Mouse (Mus musculus): ENCODE measurements at regions not wholly inside any gene's neighbourhood (a gene's known extent, or its start where the extent isn't known, plus 50 kb on each side); places are given as distances from the start of the nearest gene placed in this dataset.

- DNase-seq (ENCODE audit: low spot score) (no peak), ATAC-seq (no peak)
- H3K36me3 ChIP-seq (ENCODE audit: control insufficient read depth, insufficient read depth, low read length): no peaks in the 10 kb centered on the region
- H3K4me1 ChIP-seq (ENCODE audit: control insufficient read depth, insufficient read depth, low read length): no peaks in the 10 kb centered on the region
- H3K4me2 ChIP-seq (ENCODE audit: low read length): no peak overlapping the region
- no peaks in the 10 kb centered on the region for H3K27me3 ChIP-seq (replicated peaks; ENCODE audit: control insufficient read depth, insufficient read depth, low read length)
- no peak overlapping the region for H3K27ac ChIP-seq (ENCODE audit: low read depth, low read length)
- WGBS: 69% methylated on average over 7 of the region's 7 CpGs
- no peaks in the 10 kb centered on the region for H3K9me3 ChIP-seq (replicated peaks; ENCODE audit: control insufficient read depth, low read length)
- no peak overlapping the region for H3K9ac ChIP-seq (ENCODE audit: low read length)
- H3K4me3 ChIP-seq (ENCODE audit: low read depth, low read length): no peak overlapping the region
Observed at GRCm38 (mm10) chr3:103514061-103514460, 61.0 kb upstream of the Syt6 start.

DNA sequence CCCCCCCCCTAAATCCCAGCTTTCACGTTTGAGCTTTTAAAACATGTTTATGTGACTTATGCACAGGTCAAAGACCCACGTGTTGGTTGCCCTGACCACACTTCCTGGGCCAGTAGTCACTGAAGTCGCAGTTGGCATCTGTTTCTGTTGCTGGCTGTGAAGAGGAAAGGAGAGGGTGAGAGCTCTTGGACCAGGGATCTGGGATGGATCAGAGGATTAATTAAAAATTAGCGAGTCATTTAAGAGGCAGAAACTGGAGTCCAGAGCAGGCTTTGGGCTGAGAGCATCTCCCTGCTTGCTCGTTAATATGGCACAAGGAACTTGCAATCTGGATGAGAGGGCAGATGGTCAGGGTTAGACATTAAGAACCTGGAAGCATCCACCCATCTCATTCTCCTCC, 59.1 kb upstream of the Syt6 start:
- H3K4me2 ChIP-seq (ENCODE audit: low read length): no peak overlapping the region
- WGBS: 55% methylated on average over 5 of the region's 5 CpGs
- no peaks in the 10 kb centered on the region for H3K27me3 ChIP-seq (replicated peaks; ENCODE audit: control insufficient read depth, insufficient read depth, low read length)
- no peaks in the 10 kb centered on the region for H3K9me3 ChIP-seq (replicated peaks; ENCODE audit: control insufficient read depth, low read length)
- DNase-seq (ENCODE audit: low spot score): no peak
- H3K4me1 ChIP-seq (ENCODE audit: control insufficient read depth, insufficient read depth, low read length): no peaks in the 10 kb centered on the region
- H3K27ac ChIP-seq (ENCODE audit: low read depth, low read length): no peak overlapping the region
- no peak for ATAC-seq
- no peak overlapping the region for H3K4me3 ChIP-seq (ENCODE audit: low read depth, low read length)
- no peak overlapping the region for H3K9ac ChIP-seq (ENCODE audit: low read length)
- H3K36me3 ChIP-seq (ENCODE audit: control insufficient read depth, insufficient read depth, low read length): no peaks in the 10 kb centered on the region

- H3K27ac ChIP-seq (ENCODE audit: low read depth, low read length): no peak overlapping the region
- no peaks in the 10 kb centered on the region for H3K9me3 ChIP-seq (replicated peaks; ENCODE audit: control insufficient read depth, low read length)
- no peak for DNase-seq (ENCODE audit: low spot score)
- no peaks in the 10 kb centered on the region for H3K4me1 ChIP-seq (ENCODE audit: control insufficient read depth, insufficient read depth, low read length)
- no peak for ATAC-seq
- H3K27me3 ChIP-seq (replicated peaks; ENCODE audit: control insufficient read depth, insufficient read depth, low read length): no peaks in the 10 kb centered on the region
- H3K4me3 ChIP-seq (ENCODE audit: low read depth, low read length): no peak overlapping the region
- no peak overlapping the region for H3K4me2 ChIP-seq (ENCODE audit: low read length)
- no peaks in the 10 kb centered on the region for H3K36me3 ChIP-seq (ENCODE audit: control insufficient read depth, insufficient read depth, low read length)
- H3K9ac ChIP-seq (ENCODE audit: low read length): no peak overlapping the region
- 50% methylated on average over 8 of the region's 8 CpGs for WGBS
Observed at GRCm38 (mm10) chr3:103517376-103518304, 57.4 kb upstream of the Syt6 start.

GRCm38 (mm10) chr3:103518624-103519023, 56.4 kb upstream of the Syt6 start:
- Histone ChIP-seq H3K27me3 (replicated peaks; ENCODE audit: control insufficient read depth, insufficient read depth, low read length) (no peaks in the 10 kb centered on the region), H3K9ac (ENCODE audit: low read length) (no peak overlapping the region), H3K4me1 (ENCODE audit: control insufficient read depth, insufficient read depth, low read length) (no peaks in the 10 kb centered on the region), H3K27ac (ENCODE audit: low read depth, low read length) (peak overlapping the region; percentile 34; the same call in 1 of the 2 replicates), H3K4me3 (ENCODE audit: low read depth, low read length) (no peak overlapping the region), H3K9me3 (replicated peaks; ENCODE audit: control insufficient read depth, low read length) (no peaks in the 10 kb centered on the region), H3K4me2 (ENCODE audit: low read length) (no peak overlapping the region), H3K36me3 (ENCODE audit: control insufficient read depth, insufficient read depth, low read length) (no peaks in the 10 kb centered on the region)
- WGBS: 80% methylated on average over 2 of the region's 2 CpGs
- DNase-seq (ENCODE audit: low spot score) (peak; percentile 57), ATAC-seq (peak; percentile 60; the same call in 1 of the 2 replicates)
